Mouse (Mus musculus): Measurements from ENCODE around the gene AI464131.

DNA sequence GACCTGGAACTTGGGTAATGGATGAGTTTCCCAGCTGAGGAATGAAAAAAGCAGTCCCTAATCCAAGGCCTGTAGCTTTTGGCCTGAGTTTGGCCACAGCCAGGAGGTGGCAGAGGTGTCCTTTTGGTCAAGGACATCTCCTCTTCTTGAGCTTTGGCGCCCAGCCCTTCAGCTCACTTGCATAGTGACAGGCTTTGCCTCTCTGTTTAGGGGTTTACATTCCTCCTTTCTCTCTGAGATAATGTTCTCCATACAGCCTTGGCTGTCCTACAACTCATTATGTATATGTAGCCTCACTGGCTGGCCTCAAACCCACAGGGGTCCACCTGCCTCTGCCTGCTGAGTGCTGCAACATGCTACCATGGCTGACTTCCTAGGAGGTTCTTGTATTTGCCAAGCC is 44.2 kb upstream of the AI464131 start:
- TF ChIP-seq POLR2A (IDR thresholded peaks at IDR 0.05; ENCODE audit: extremely low read depth, insufficient read depth, low read length) (no peak), CTCF (IDR thresholded peaks at IDR 0.05; ENCODE audit: extremely low read depth, insufficient read depth, low read length) (no peak)

Measured in cortical plate, adult 2 months (tissue).